Mouse (Mus musculus) cerebellum, postnatal 4 days (tissue): ENCODE measurements around the gene Dnah11.

ENCODE experiments used
- DNase-seq, 2 experiments: peaks; one replicate each; pipeline ENCODE4 v3.0.0; 2022; ENCODE audit warnings: low spot score in 2 of 2, mixed read lengths in 1 of 2

Dnah11 gene

GRCm38 (mm10) chr12:118085291-118085690, 113.6 kb downstream of the Dnah11 start:
- no peak for DNase-seq

DNA sequence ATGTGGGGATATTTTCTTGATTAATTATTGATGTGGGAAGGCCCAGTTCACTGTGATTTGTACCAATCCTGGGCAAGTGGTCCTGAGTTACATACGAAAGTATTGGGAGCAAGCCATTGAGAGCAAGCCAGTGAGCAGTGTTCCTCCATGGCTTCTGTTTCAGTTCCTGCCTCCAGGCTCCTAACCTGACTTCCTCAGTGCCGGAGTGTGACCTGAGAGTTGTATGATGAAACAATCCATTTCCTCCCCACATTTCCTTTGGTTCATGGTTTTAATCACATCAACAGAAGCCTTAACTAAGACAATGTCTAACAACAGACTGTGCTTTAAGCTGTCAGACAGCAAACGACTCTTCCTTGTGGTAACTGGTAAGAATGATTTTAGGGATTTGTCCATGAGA, 114.0 kb downstream of the Dnah11 start:
- no peak for DNase-seq

- DNase-seq = peak in 1 of 2 experiments; percentile 32
These were observed 114.7 kb downstream of the Dnah11 start for GRCm38 (mm10) chr12:118084134-118084533.

DNA sequence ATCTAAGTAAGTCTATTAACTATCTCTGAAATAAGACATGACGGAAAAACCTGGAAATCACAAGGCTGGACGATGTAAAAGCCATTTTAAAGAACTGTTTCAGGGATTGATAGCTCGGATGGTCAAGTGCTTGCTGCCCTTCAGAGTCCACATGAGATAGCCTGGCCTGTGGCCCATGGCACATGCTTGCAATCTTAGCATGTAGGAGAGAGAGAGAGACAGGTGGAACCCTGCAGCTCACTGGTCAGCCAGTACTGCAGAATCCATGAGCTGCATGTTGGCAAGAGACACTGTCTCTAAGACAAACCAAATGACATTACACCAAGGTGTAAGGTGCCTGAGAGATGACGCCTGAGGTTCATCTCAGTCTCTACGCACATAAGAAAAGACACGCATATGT, 118.4 kb downstream of the Dnah11 start:
- DNase-seq = no peak

GRCm38 (mm10) chr12:118078434-118078989, 120.3 kb downstream of the Dnah11 start:
- no peak for DNase-seq

DNA sequence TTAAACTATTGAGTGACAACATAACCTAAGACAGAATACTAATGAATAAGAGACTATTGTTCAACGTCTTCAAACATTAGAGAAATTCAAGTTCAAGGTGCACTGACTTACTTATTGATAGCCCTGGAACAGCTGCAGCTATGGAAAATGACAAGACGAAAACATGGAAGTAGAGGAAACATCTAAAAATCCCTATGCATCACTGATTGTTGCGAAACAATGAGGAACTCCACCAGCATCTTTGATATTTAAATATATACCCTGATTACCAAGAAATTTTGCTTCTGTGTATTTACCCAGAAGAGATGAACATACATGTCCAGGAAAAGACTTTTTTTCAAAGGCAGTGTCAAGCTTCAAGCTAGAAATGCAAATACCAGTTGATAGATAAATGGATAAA, 122.0 kb downstream of the Dnah11 start:
- DNase-seq = no peak

DNA sequence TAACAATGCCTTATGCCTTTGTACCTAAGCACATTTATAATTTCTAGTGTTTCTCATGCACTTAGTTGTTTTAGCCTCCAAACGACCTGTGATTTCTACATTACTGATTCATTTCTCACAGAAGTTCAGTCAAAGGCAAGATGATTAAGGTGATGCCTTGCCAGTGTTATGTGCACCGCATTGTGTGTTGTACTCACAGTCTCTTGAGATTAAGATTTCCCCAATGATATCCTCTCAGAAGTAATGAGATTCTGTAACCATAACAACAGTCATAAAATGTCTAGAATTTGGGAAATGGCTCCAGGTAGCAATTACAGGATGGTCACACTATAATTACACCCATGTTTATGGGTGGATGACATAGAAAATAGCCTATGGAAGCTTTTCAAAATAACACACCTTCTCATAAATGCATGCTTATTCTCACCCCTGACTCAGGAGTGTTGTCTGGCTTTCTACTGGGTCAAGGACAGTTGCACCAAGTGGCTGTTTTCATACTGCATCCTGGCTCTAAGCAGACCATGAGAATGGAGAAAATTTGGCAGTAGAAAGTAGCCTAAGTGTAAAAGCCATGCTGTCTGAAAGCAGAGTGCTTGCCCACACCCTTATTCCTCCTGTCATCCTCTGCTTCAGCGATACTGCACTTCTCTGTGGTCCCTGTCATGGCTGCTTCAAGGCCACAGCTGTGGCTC, 126.5 kb downstream of the Dnah11 start:
- DNase-seq = no peak

GRCm38 (mm10) chr12:118071667-118072066, 127.2 kb downstream of the Dnah11 start:
- DNase-seq = no peak

GRCm38 (mm10) chr12:118068785-118069184, 130.1 kb downstream of the Dnah11 start:
- no peak for DNase-seq

GRCm38 (mm10) chr12:118062343-118062742, 136.5 kb downstream of the Dnah11 start:
- DNase-seq = no peak

GRCm38 (mm10) chr12:118056876-118057275, 142.0 kb downstream of the Dnah11 start:
- DNase-seq = no peak

DNA sequence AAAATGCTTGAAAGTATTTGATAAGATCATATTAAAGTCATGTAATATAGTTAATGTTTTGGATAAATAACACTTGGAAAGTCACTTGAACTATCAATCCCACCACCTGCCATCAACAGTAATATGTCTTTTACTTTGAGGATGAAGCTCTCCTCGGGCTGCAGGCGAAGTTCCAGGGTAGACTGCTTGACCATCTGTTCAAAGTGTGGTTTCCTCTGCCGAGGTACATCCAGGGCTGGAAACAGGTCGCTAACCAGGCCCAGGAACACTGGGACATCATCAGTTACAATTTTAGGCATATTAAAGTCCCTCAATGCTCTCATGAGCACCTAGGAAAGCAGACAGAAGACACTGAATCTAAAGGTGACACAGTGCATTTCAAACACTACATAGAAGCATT, 153.5 kb downstream of the Dnah11 start:
- no peak for DNase-seq

- no peak for DNase-seq
These were observed 155.7 kb downstream of the Dnah11 start for GRCm38 (mm10) chr12:118043130-118043647.

- DNase-seq = no peak
These were observed 156.6 kb downstream of the Dnah11 start for GRCm38 (mm10) chr12:118042196-118042595.

GRCm38 (mm10) chr12:118034990-118035389, 163.9 kb downstream of the Dnah11 start:
- no peak for DNase-seq

GRCm38 (mm10) chr12:118025771-118026170, 173.1 kb downstream of the Dnah11 start:
- no peak for DNase-seq

GRCm38 (mm10) chr12:118018936-118019335, 179.9 kb downstream of the Dnah11 start:
- DNase-seq = no peak

GRCm38 (mm10) chr12:118013872-118014271, 185.0 kb downstream of the Dnah11 start:
- no peak for DNase-seq

DNA sequence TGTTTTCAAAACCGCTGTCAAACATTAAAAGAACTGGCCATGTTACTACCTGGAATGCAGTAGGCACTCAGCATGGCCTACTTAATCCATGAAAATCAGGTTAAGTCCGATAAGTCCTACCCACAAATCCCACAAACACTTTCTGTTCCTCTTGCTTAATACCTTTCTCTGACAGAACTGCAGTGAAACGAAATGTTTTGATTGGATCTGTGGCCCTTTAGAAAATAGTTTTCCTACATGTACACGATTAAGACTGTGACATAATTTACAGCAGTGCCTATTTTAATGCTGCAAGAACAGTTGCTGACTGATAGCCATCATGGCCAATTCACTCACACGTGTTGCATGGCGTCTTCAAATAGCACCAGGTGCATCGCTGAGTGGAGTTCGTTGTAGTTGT, 186.9 kb downstream of the Dnah11 start:
- no peak for DNase-seq

DNA sequence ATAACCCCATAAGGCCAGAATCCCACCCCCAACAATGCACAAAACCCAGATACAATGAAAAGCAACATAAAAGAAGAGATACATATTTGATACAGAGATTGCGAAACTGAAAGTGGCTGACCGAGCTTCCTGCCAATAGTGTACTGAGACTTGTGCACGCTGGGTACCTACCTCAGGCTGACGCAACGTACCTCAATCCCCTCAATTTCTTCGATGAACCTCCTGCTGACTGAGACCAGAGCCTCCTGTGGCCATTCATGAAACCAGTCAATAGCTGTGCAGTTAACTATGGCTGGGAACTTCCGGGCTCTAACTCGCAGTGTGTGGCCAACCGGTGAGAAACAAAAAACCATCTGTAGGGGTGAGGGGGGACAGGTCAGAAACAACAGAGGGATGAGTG, 203.9 kb downstream of the Dnah11 start:
- no peak for DNase-seq

GRCm38 (mm10) chr12:117993499-117993898, 205.3 kb downstream of the Dnah11 start:
- peak; percentile 67 to 83 for DNase-seq

DNA sequence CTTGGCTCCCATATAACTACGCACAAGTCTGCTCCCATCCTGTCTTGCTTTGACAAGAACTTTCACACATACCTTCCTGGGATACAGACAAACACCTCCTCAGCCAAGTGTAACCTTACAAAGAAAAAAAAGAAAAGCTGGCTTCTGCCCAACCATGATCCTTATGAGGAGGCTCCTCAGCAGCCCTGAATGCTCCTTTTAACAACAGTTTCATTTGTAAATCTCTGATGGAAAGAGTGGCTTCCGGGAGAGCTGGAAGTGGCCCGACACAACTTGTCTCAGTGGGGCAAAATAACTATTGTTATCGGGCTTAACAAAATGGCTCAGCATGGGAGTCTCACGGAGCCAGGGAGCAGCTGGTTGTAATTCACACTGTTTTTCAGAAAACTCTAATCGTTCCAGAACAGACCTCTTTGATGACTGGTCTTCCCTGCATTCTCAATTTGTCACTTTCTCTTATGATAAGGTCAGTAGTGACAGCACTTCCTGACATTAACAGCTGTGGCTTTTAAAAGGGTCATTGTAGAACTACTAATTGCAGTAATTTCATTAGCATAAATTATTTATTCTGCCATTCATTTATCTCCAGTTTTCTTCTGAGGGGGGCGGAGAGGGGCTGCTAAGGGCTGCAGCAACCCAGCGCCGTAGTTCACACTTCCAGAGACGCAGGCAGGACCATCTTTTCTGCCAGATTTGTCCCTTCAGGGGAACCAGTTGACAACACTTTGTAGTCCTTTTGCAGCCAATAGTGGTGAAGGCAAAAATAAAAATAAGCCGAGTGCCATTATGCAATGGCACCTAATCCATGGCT, 209.6 kb downstream of the Dnah11 start:
- no peak for DNase-seq

- DNase-seq = no peak
These were observed 218.5 kb downstream of the Dnah11 start for GRCm38 (mm10) chr12:117980315-117980714.
